In the genomic region with DNA sequence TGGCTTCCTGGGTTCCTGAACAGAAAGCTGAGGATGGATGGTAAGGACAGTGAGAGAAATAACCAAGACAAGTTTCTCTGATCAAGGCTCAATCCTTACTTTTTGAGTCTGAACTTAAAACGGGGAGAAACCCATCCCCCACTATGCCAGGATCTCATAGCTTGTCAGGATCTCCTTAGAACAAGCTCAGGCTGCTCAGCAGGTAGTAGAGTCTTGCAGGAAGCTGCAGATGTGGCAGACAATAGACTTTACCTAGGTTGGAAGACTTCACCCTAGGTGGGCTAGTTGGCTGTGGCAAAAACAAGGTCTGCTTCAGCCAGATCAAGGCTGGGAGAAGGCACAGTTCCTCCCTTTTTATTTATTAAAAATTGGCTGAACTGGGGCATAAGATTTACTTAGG, we compare ENCODE assay signal across 31 mouse cellular contexts. TPM values are rescaled to one million over a fixed set of nuclear protein-coding genes. Genes with fewer than 3 reads are reported as not detected.
"Had no signal": no experiment of that assay in that cellular context is flagged by ENCODE, and none has a peak within 500 bp of the region (broad histone marks: within the 10 kb centered on the region; RNA-seq: fewer than 3 reads in every experiment).

No protein-coding gene starts in this region.

- DNase-seq: cerebellum, adult 9-11 months; cerebellum, postnatal 10 days; cerebellum, postnatal 14 days; cerebellum, postnatal 25 days; cerebellum, postnatal 36 days; embryo, embryonic 11 days; forebrain, postnatal 0 days; gastrocnemius, adult 2 months; gastrocnemius, postnatal 10 days; gastrocnemius, postnatal 14 days; gastrocnemius, postnatal 25 days; gastrocnemius, postnatal 36 days; heart, adult 11 months; heart, adult 18-20 months; heart, adult 2 months had no signal

- H3K9ac ChIP-seq: embryonic facial prominence, embryonic 12.5 days; embryonic facial prominence, embryonic 13.5 days; embryonic facial prominence, embryonic 15.5 days; forebrain, embryonic 12.5 days; forebrain, embryonic 13.5 days; forebrain, embryonic 15.5 days; forebrain, postnatal 0 days had no signal

- H3K27me3 ChIP-seq: embryonic facial prominence, embryonic 12.5 days; embryonic facial prominence, embryonic 13.5 days; embryonic facial prominence, embryonic 15.5 days; forebrain, embryonic 12.5 days; forebrain, embryonic 13.5 days; forebrain, embryonic 15.5 days had no signal

- H3K4me2 ChIP-seq: embryonic facial prominence, embryonic 12.5 days; embryonic facial prominence, embryonic 13.5 days; embryonic facial prominence, embryonic 15.5 days; forebrain, embryonic 12.5 days; forebrain, embryonic 13.5 days; forebrain, embryonic 15.5 days had no signal

- H3K9me3 ChIP-seq: embryonic facial prominence, embryonic 10.5 days; embryonic facial prominence, embryonic 12.5 days; embryonic facial prominence, embryonic 13.5 days; embryonic facial prominence, embryonic 15.5 days; forebrain, embryonic 10.5 days; forebrain, embryonic 12.5 days; forebrain, embryonic 13.5 days; forebrain, embryonic 15.5 days had no signal

- H3K36me3 ChIP-seq: embryonic facial prominence, embryonic 10.5 days; embryonic facial prominence, embryonic 12.5 days; embryonic facial prominence, embryonic 13.5 days; embryonic facial prominence, embryonic 15.5 days; forebrain, embryonic 10.5 days; forebrain, embryonic 12.5 days; forebrain, embryonic 15.5 days had no signal

- H3K4me3 ChIP-seq: embryonic facial prominence, embryonic 10.5 days; embryonic facial prominence, embryonic 12.5 days; embryonic facial prominence, embryonic 13.5 days; embryonic facial prominence, embryonic 15.5 days; erythroblast, embryonic 14.5 days; forebrain, embryonic 10.5 days; forebrain, embryonic 12.5 days; forebrain, embryonic 13.5 days; forebrain, embryonic 15.5 days; gastrocnemius, adult 2 months; heart, adult 2 months had no signal

- ATAC-seq: forebrain, embryonic 13.5 days; forebrain, embryonic 14.5 days; forebrain, embryonic 15.5 days; forebrain, embryonic 16.5 days; forebrain, postnatal 0 days had no signal

- H3K27ac ChIP-seq: embryonic facial prominence, embryonic 10.5 days; embryonic facial prominence, embryonic 12.5 days; embryonic facial prominence, embryonic 13.5 days; embryonic facial prominence, embryonic 15.5 days; forebrain, embryonic 10.5 days; forebrain, embryonic 12.5 days; forebrain, embryonic 13.5 days; forebrain, embryonic 15.5 days; gastrocnemius, adult 2 months; heart, adult 2 months had no signal

- H3K4me1 ChIP-seq: embryonic facial prominence, embryonic 10.5 days; embryonic facial prominence, embryonic 12.5 days; embryonic facial prominence, embryonic 13.5 days; embryonic facial prominence, embryonic 15.5 days; forebrain, embryonic 10.5 days; forebrain, embryonic 12.5 days; forebrain, embryonic 13.5 days; forebrain, embryonic 15.5 days had no signal

RNA-seq across cellular contexts. Expression of a gene that starts 3.8 kb away (rescaled TPM):
- polyA plus RNA-seq: cortical plate, adult 2 months; embryonic facial prominence, embryonic 10.5 days; embryonic facial prominence, embryonic 11.5 days; embryonic facial prominence, embryonic 12.5 days; embryonic facial prominence, embryonic 13.5 days; embryonic facial prominence, embryonic 14.5 days; embryonic facial prominence, embryonic 15.5 days; erythroblast, embryonic 14.5 days; forebrain, embryonic 10.5 days; forebrain, embryonic 11.5 days; forebrain, embryonic 12.5 days; forebrain, embryonic 13.5 days; forebrain, embryonic 14.5 days; forebrain, embryonic 15.5 days; forebrain, embryonic 16.5 days; forebrain, postnatal 0 days; frontal cortex, adult 2 months had no signal

RNA-seq across cellular contexts. Expression of a gene that starts 18.4 kb away (rescaled TPM):
- polyA plus RNA-seq: cortical plate, adult 2 months; embryonic facial prominence, embryonic 10.5 days; embryonic facial prominence, embryonic 11.5 days; embryonic facial prominence, embryonic 12.5 days; embryonic facial prominence, embryonic 13.5 days; embryonic facial prominence, embryonic 14.5 days; embryonic facial prominence, embryonic 15.5 days; erythroblast, embryonic 14.5 days; forebrain, embryonic 10.5 days; forebrain, embryonic 11.5 days; forebrain, embryonic 13.5 days; forebrain, embryonic 16.5 days; frontal cortex, adult 2 months; heart, adult 2 months had no signal

RNA-seq across cellular contexts. Expression of a gene that starts 55.6 kb away (rescaled TPM):
- polyA plus RNA-seq: cortical plate, adult 2 months; embryonic facial prominence, embryonic 10.5 days; embryonic facial prominence, embryonic 11.5 days; embryonic facial prominence, embryonic 12.5 days; embryonic facial prominence, embryonic 13.5 days; embryonic facial prominence, embryonic 14.5 days; embryonic facial prominence, embryonic 15.5 days; erythroblast, embryonic 14.5 days; forebrain, embryonic 10.5 days; forebrain, embryonic 11.5 days; forebrain, embryonic 12.5 days; forebrain, embryonic 13.5 days; forebrain, embryonic 14.5 days; forebrain, embryonic 15.5 days; forebrain, embryonic 16.5 days; forebrain, postnatal 0 days; frontal cortex, adult 2 months; heart, adult 2 months had no signal
